Mouse (Mus musculus) liver, adult 2 months (tissue): ENCODE measurements around the gene Med16. TPM values are rescaled to one million over a fixed set of nuclear protein-coding genes. Genes with fewer than 3 reads are reported as not detected.

Source experiments
- DNase-seq: peaks from one replicate; pipeline ENCODE4 v3.0.0-alpha.2; 2011; ENCODE audit warnings: low read depth, low spot score; ENCODE audit errors: extremely low read depth
- H3K27ac ChIP-seq: fragments of 200-500 bp; replicated peaks from 2 replicates; pipeline ENCODE4 v1.5.1; 2012; ENCODE audit warnings: low read depth, mild to moderate bottlenecking, control low read depth, inconsistent platforms, low read length; ENCODE audit not compliant: insufficient read depth
- H3K27me3 ChIP-seq: fragments of 200-500 bp; 2 replicates; pipeline ENCODE4 v1.6.1; 2012; ENCODE audit warnings: mild to moderate bottlenecking, moderate library complexity, low read length, inconsistent platforms; ENCODE audit not compliant: control insufficient read depth, insufficient read depth
- H3K36me3 ChIP-seq: fragments of 200-500 bp; 2 replicates; pipeline ENCODE4 v1.6.1; 2012; ENCODE audit warnings: low read length, inconsistent platforms; ENCODE audit not compliant: control insufficient read depth, insufficient read depth
- H3K4me1 ChIP-seq: fragments of 200-500 bp; 2 replicates; pipeline ENCODE4 v1.6.1; 2011; ENCODE audit warnings: low read length; ENCODE audit not compliant: control insufficient read depth, insufficient read depth
- H3K4me3 ChIP-seq: fragments of 200-500 bp; 2 replicates; pipeline ENCODE4 v1.5.1; 2011; ENCODE audit warnings: low read depth, mild to moderate bottlenecking, control low read depth, low read length, moderate library complexity; ENCODE audit not compliant: insufficient read depth
- H3K79me2 ChIP-seq: fragments of 200-500 bp; 2 replicates; pipeline ENCODE4 v1.6.1; 2012; ENCODE audit warnings: inconsistent platforms, mild to moderate bottlenecking, low read length, moderate library complexity; ENCODE audit not compliant: control insufficient read depth, insufficient read depth
- H3K9ac ChIP-seq: fragments of 200-500 bp; 2 replicates; pipeline ENCODE4 v1.6.1; 2012; ENCODE audit warnings: low read depth, mild to moderate bottlenecking, control low read depth, inconsistent platforms, low read length
- CTCF ChIP-seq: fragments of 200-500 bp; IDR thresholded peaks from 2 replicates; pipeline ENCODE4 v1.5.1; 2011; ENCODE audit warnings: low read depth, low read length, control low read depth
- POLR2A ChIP-seq: fragments of 200-500 bp; IDR thresholded peaks from 2 replicates; pipeline ENCODE4 v1.6.1; 2011; ENCODE audit warnings: low read length, control low read depth; ENCODE audit not compliant: insufficient read depth; ENCODE audit errors: extremely low read depth
- WGBS: fragments of 180-500 bp; shearing (Covaris S2); methylation state at CpG from one replicate; pipeline ENCODE4 v1.1.7; 2018; 5-methylcytosine and 5-hydroxymethylcytosine counted together
- polyA plus RNA-seq: library from polyadenylated mRNA; depleted of rRNA; stranded (reverse); fragments of >200 nt; gene quantifications from 2 replicates; pipeline ENCODE4 v1.2.3, GENCODE M21; 2012
- total RNA-seq: library from RNA; depleted of rRNA; stranded (reverse); fragments of >200 nt; gene quantifications from 2 replicates; pipeline ENCODE4 v1.2.3, GENCODE M21; 2014

Med16 gene
- total and polyA plus RNA-seq, 2 experiments: 5.9 to 29.9 TPM

GRCm38 (mm10) chr10:79864351-79865188, 44.2 kb downstream of the Med16 start:
- no peak overlapping the region for H3K9ac ChIP-seq
- H3K27me3 ChIP-seq: no peaks in the 10 kb centered on the region
- no peak for TF ChIP-seq POLR2A
- no peak for TF ChIP-seq CTCF
- no peak overlapping the region for H3K27ac ChIP-seq
- H3K36me3 ChIP-seq: peaks cover 21% of the 10 kb centered on the region
- DNase-seq: peak; percentile 45
- H3K4me1 ChIP-seq: no peaks in the 10 kb centered on the region; the same call in 1 of the 2 replicates
- WGBS: 60% methylated on average over 10 of the region's 10 CpGs
- no peak overlapping the region for H3K4me3 ChIP-seq
- peaks cover 6% of the 10 kb centered on the region; the same call in 1 of the 2 replicates for H3K79me2 ChIP-seq

GRCm38 (mm10) chr10:79862925-79863324, 45.8 kb downstream of the Med16 start:
- H3K4me3 ChIP-seq: no peak overlapping the region
- TF ChIP-seq POLR2A: no peak
- TF ChIP-seq CTCF: no peak
- no peak overlapping the region for H3K9ac ChIP-seq
- WGBS: 79% methylated on average over 10 of the region's 10 CpGs
- H3K27ac ChIP-seq: no peak overlapping the region
- H3K27me3 ChIP-seq: no peaks in the 10 kb centered on the region
- peaks cover 14% of the 10 kb centered on the region; the same call in 1 of the 2 replicates for H3K79me2 ChIP-seq
- no peak for DNase-seq
- peaks cover 5% of the 10 kb centered on the region for H3K4me1 ChIP-seq
- H3K36me3 ChIP-seq: peaks cover 25% of the 10 kb centered on the region

- DNase-seq: no peak
- peaks cover 11% of the 10 kb centered on the region for H3K4me1 ChIP-seq
- H3K27ac ChIP-seq: no peak overlapping the region
- 90% methylated on average over 23 of the region's 23 CpGs for WGBS
- H3K9ac ChIP-seq: no peak overlapping the region
- no peaks in the 10 kb centered on the region for H3K27me3 ChIP-seq
- TF ChIP-seq POLR2A (no peak), CTCF (no peak)
- peaks cover 21% of the 10 kb centered on the region for H3K79me2 ChIP-seq
- no peak overlapping the region for H3K4me3 ChIP-seq
- H3K36me3 ChIP-seq: peaks cover 25% of the 10 kb centered on the region
These were observed 46.5 kb downstream of the Med16 start for GRCm38 (mm10) chr10:79862049-79862788.

DNA sequence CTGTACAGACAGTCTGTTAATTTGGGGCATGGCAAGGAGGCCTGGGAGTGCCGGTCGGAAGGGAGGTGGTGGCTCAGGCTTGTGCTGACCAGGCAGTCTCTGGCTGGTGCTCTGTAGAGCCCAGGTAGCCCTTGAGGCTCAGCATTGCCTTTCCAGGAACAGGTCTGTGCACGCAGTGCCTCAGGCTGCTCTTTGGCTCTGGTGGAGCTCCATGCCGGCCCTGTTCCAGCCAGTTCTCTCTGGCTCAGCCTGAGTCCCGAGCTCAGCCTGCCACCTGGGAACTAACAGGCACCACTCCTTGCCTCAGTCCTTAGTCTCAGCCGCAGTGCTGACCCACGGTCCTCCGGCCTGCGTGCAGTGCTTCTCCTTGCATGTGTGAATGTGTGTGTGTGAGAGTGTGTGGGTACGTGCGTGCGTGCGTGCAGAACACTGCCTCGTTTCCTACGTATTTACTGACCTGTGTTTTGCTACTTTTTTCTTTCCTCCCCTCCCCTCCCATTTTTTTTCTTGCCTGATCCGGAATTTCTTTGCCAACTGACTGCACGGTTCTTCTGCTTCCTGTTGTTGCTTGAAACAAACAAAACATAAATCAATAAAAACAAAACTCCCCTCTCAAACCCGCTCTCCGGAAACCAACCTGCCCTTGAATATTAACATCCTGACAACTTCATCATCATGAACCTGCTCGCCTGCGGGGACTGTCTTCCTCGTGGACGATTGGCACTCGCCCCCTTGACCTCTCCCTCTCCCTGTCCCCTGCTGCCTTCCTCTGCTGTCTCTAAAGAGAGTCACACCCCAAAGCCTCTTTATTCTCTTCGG, 47.3 kb downstream of the Med16 start:
- no peak for TF ChIP-seq POLR2A
- TF ChIP-seq CTCF: no peak
- WGBS: 75% methylated on average over 25 of the region's 25 CpGs
- peaks cover 19% of the 10 kb centered on the region for H3K4me1 ChIP-seq
- no peak for DNase-seq
- peaks cover 25% of the 10 kb centered on the region for H3K36me3 ChIP-seq
- no peak overlapping the region for H3K27ac ChIP-seq
- peaks cover 28% of the 10 kb centered on the region for H3K79me2 ChIP-seq
- no peaks in the 10 kb centered on the region for H3K27me3 ChIP-seq
- H3K9ac ChIP-seq: no peak overlapping the region
- no peak overlapping the region for H3K4me3 ChIP-seq

GRCm38 (mm10) chr10:79860079-79860911, 48.4 kb downstream of the Med16 start:
- H3K36me3 ChIP-seq: peaks cover 25% of the 10 kb centered on the region
- H3K79me2 ChIP-seq: peaks cover 37% of the 10 kb centered on the region
- H3K9ac ChIP-seq: no peak overlapping the region
- no peak overlapping the region for H3K27ac ChIP-seq
- no peaks in the 10 kb centered on the region for H3K27me3 ChIP-seq
- DNase-seq: no peak
- no peak for TF ChIP-seq POLR2A
- no peak for TF ChIP-seq CTCF
- H3K4me1 ChIP-seq: peaks cover 22% of the 10 kb centered on the region
- WGBS: 95% methylated on average over 26 of the region's 26 CpGs
- H3K4me3 ChIP-seq: no peak overlapping the region
